Mouse (Mus musculus) forebrain, postnatal 0 days (tissue): ENCODE data around the gene Ddx28. TPM values are rescaled to one million over a fixed set of nuclear protein-coding genes. Genes with fewer than 3 reads are reported as not detected.
"Not testable (repeated sequence)": the region's sequence is repeated elsewhere in the genome, so short reads cannot be mapped to it uniquely, and the experiment has no call there.

Experiments
- ATAC-seq: fragments of 200-750 bp; cut with Nextera tagmentation; 2 replicates; pipeline ENCODE4 v1.8.0; 2017; ENCODE audit warnings: mild to moderate bottlenecking, moderate library complexity
- DNase-seq: peaks from one replicate; pipeline ENCODE4 v3.0.0-alpha.2; 2015
- H3K27ac ChIP-seq: fragments of 300-500 bp; sonication (generic); 2 replicates; pipeline ENCODE4 v1.5.1; 2014; ENCODE audit warnings: low read depth, mild to moderate bottlenecking, antibody characterized with exemption, low read length, moderate library complexity, mixed read lengths
- H3K27me3 ChIP-seq: fragments of 300-500 bp; sonication (generic); 2 replicates; pipeline ENCODE4 v1.6.1; 2014; ENCODE audit warnings: mild to moderate bottlenecking, low read length, mixed read lengths; ENCODE audit not compliant: insufficient read depth
- H3K36me3 ChIP-seq: fragments of 300-500 bp; sonication (generic); 2 replicates; pipeline ENCODE4 v1.6.1; 2014; ENCODE audit warnings: mild to moderate bottlenecking, moderate library complexity; ENCODE audit not compliant: insufficient read depth
- H3K4me1 ChIP-seq: fragments of 300-500 bp; sonication (generic); 2 replicates; pipeline ENCODE4 v1.6.1; 2014; ENCODE audit warnings: antibody characterized with exemption; ENCODE audit not compliant: insufficient read depth
- H3K4me2 ChIP-seq: fragments of 300-500 bp; sonication (generic); 2 replicates; pipeline ENCODE4 v1.6.1; 2014; ENCODE audit warnings: low read depth, mild to moderate bottlenecking, moderate library complexity
- H3K4me3 ChIP-seq: fragments of 300-500 bp; sonication (generic); 2 replicates; pipeline ENCODE4 v1.5.1; 2014; ENCODE audit warnings: low read depth, low read length, mixed read lengths
- H3K9ac ChIP-seq: fragments of 300-500 bp; sonication (generic); 2 replicates; pipeline ENCODE4 v1.6.1; 2014; ENCODE audit warnings: mild to moderate bottlenecking
- H3K9me3 ChIP-seq: fragments of 300-500 bp; sonication (generic); 2 replicates; pipeline ENCODE4 v1.6.1; 2016; ENCODE audit warnings: low read length
- CTCF ChIP-seq: sonication (generic); IDR thresholded peaks from 2 replicates; pipeline ENCODE4 v1.5.1; 2016; ENCODE audit warnings: antibody characterized with exemption, control low read depth, low read depth
- WGBS: fragments of 180-500 bp; shearing (Covaris S2); extraction: QIAGEN DNeasy Blood & Tissue Kit; methylation state at CpG from one replicate; pipeline ENCODE4 v1.1.7; 2014; 5-methylcytosine and 5-hydroxymethylcytosine counted together
- polyA plus RNA-seq: library from polyadenylated mRNA; unstranded; fragments of >200 nt; fragmentation: Nextera tagmentation; extraction: Ambion mirVana; gene quantifications from 2 replicates; pipeline ENCODE4 v1.2.1, GENCODE M21; 2015
- total RNA-seq: library from RNA; depleted of rRNA; stranded (reverse); fragments of >200 nt; gene quantifications from 2 replicates; pipeline ENCODE4 v1.2.3, GENCODE M21; 2014

Gene Ddx28
- total and polyA plus RNA-seq, 2 experiments from 2014 or later, result 23.7 to 33.8 TPM

DNA sequence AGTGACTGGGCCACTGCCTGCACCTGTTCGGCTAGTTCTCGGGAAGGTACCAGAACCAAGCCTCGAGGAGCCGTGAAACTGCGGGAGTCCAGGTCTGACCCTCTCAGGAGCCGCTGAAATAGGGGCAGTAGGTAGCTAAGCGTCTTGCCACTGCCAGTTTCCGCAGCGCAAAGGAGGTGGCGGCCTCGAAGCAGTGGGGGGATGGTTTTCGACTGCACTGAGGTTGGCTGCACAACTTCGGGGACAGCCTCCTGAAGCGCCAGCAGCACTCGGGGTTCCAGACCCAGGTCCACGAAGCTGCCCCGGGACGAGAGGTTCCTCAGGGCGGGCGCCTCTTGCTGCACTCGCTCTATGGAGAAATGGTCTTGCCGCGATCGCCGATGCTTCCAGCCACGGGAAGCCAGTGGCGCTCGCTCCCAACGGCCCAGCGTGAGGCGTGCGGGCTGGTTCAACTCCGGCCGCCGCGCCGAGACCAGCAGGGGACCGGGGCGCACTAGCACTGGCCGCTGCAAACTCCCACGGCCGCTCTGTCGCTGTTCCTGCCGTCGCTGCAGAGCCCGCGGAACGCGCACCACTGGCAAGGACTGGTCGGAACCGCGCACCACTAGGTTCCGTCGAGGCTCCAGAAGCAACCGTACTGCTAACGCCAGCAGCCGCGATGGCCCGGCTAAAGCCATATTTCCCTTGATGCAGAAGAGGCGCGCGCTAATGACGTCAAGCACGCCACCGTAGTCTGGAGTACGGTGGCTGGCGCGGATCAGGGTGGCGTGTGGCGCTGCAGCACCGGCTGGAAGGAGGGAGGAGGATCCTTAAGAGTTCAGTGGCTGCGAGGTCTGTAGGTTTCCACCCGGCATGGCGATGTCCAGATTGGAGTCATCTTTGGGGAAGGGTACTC lies 687 bp downstream of the Ddx28 start:
- no peak; the same call in 1 of the 2 replicates for TF ChIP-seq CTCF
- H3K4me1 ChIP-seq, result peaks cover 11% of the 10 kb centered on the region
- peaks cover 3% of the 10 kb centered on the region for H3K36me3 ChIP-seq
- peak overlapping the region; percentile 92 for H3K4me3 ChIP-seq
- peak; percentile 96 for DNase-seq
- H3K9me3 ChIP-seq, result no peaks in the 10 kb centered on the region
- ATAC-seq, result peak; percentile 99
- H3K27me3 ChIP-seq, result no peaks in the 10 kb centered on the region
- peak overlapping the region; percentile 95 for H3K4me2 ChIP-seq
- 3% methylated on average over 66 of the region's 74 CpGs for WGBS
- H3K9ac ChIP-seq, result peak overlapping the region; percentile 89
- peak overlapping the region; percentile 82 for H3K27ac ChIP-seq

DNA sequence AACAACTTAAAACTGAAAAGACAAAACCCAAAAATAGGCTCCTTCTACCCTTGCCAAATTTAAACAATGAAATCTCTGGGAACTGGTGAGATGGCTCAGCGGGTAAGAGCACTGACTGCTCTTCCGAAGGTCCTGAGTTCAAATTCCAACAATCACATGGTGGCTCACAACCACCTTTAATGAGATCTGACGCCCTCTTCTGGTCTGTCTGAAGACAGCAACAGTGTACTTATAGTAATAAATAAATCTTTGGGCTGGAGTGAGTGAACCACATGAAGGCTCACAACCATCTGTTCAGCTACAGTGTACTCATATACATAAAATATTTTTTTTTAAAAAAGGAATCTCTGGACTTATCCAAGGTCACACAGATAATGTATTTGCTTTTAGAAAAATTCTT lies 3.8 kb downstream of the Ddx28 start:
- H3K27ac ChIP-seq, H3K36me3 ChIP-seq, H3K9me3 ChIP-seq, H3K4me2 ChIP-seq, ATAC-seq, H3K9ac ChIP-seq, DNase-seq, H3K4me3 ChIP-seq, H3K27me3 ChIP-seq: not testable (repeated sequence)
- 69% methylated on average over 3 of the region's 3 CpGs for WGBS
- peaks cover 11% of the 10 kb centered on the region for H3K4me1 ChIP-seq

DNA sequence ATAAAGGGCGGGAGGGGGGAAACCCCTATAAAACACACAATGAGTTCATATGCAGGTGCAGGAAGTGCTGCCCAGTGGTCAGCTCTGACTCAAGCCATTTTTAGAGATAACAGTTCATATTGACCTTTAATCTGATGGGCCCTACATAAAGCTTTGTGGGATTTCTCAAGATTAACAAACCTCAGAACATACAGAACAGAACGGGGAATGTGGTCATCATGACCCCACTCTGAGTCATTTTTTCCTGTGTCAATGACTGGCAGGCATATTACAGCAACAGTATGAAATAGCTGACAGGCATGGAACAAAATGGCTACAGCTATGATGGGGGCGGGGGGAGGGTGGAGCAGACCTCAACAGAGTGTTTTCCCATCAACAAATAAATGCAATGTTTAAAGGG lies 4.5 kb downstream of the Ddx28 start:
- Histone ChIP-seq H3K4me2 (no peak overlapping the region), H3K27ac (no peak overlapping the region), H3K9ac (no peak overlapping the region), H3K9me3 (no peaks in the 10 kb centered on the region), H3K27me3 (no peaks in the 10 kb centered on the region), H3K4me3 (no peak overlapping the region), H3K4me1 (peaks cover 11% of the 10 kb centered on the region), H3K36me3 (no peaks in the 10 kb centered on the region)
- DNase-seq (no peak), ATAC-seq (no peak)
- 78% methylated on average over 3 of the region's 3 CpGs for WGBS
- TF ChIP-seq CTCF, result no peak

DNA sequence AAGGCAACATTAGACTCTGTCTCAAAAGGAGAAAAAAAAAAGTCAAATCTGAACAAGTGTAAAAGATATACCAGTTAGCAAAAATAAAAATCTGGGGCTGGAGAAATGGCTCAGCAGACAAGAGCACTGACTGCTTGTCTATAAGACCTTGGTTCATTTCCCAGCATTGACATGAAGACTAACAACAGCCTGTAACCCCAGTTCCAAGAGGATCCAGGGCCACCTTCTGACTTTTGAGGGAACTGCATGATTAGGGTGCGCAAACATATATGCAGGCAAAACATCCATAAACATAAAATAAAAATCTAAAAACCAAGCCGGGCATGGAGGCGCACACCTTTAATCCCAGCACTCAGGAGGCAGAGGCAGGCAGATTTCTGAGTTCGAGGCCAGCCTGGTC lies 5.3 kb downstream of the Ddx28 start:
- Histone ChIP-seq H3K4me1 (peaks cover 11% of the 10 kb centered on the region), H3K27me3 (no peaks in the 10 kb centered on the region), H3K4me3 (no peak overlapping the region), H3K9me3 (no peaks in the 10 kb centered on the region), H3K9ac (no peak overlapping the region), H3K36me3 (no peaks in the 10 kb centered on the region), H3K4me2 (no peak overlapping the region), H3K27ac (no peak overlapping the region)
- ATAC-seq (no peak), DNase-seq (no peak)
- WGBS, result 84% methylated on average over 4 of the region's 4 CpGs
- TF ChIP-seq CTCF, result peak; percentile 16; the same call in 1 of the 2 replicates

DNA sequence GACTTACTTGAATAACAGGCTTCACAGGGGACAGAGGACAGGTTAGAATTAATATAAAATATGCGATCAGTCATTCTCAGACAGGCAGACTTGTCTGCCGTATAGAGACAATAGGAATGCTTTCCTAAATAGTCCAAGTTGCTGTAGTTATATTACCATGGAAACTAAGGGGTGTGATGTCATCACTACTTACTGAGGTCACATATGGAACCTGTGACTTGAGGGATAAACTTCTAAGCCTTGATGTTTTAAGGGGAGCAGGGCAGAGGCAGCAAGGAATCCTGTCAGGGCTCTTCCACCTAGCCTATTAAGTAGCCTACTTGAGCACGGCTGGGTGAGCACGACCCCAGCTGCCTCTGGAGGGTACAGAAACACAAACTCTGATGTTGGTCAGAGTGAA lies 5.8 kb downstream of the Ddx28 start, which contains the start of gene Dpep2nb:
Gene Dpep2nb (minus strand): TSS at position 101 of the 400 bp plus-strand sequence.
- Histone ChIP-seq H3K27me3 (no peaks in the 10 kb centered on the region), H3K4me3 (no peak within 1 kb of the TSS), H3K4me2 (no peak within 1 kb of the TSS), H3K36me3 (no peaks in the 10 kb centered on the region), H3K9me3 (no peaks in the 10 kb centered on the region), H3K4me1 (peaks cover 11% of the 10 kb centered on the region), H3K27ac (no peak within 1 kb of the TSS), H3K9ac (no peak within 1 kb of the TSS)
- DNase-seq (no peak), ATAC-seq (no peak)
- no peak for TF ChIP-seq CTCF
- whole genome bisulfite sequencing, result 74% methylated on average over 4 of the region's 4 CpGs

DNA sequence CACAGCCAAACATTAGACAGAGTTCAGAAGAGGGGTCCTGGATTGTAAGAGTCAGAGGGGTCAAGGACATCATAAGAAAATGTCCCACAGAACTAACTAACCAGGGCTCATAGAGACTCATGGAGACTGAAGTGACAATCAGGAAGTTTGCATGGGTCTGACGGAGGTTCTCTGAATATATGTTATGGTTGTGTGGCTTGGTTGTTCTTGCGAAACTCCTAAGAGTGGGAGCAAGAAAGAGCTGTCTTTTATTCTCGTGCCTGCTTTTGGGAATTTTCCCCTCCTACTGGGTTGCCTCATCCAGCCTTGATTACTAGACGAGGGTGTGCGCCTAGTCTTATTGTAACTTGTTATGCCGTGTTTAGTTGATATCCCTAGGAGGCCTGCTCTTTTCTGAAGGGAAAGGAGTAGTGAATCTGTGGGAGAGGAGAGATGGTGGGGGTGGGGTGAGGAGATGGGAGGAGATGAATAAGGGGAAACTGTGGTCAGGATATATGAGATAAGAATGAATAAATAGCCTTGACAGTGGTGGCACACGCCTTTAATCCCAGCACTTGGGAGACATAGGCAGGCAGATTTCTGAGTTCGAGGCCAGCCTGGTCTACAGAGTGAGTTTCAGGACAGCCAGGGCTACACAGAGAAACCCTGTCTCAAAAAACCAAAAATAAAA lies 7.0 kb downstream of the Ddx28 start:
- H3K4me2 ChIP-seq, result no peak overlapping the region
- no peaks in the 10 kb centered on the region for H3K36me3 ChIP-seq
- no peak overlapping the region for H3K27ac ChIP-seq
- ATAC-seq (no peak), DNase-seq (no peak)
- no peaks in the 10 kb centered on the region for H3K27me3 ChIP-seq
- H3K4me3 ChIP-seq, result no peak overlapping the region
- TF ChIP-seq CTCF, result no peak
- no peak overlapping the region for H3K9ac ChIP-seq
- 0 out of 2 replicates have a peak, but pooled peaks cover under 1% of the 10 kb centered on the region for H3K4me1 ChIP-seq
- H3K9me3 ChIP-seq, result no peaks in the 10 kb centered on the region
- 76% methylated on average over 8 of the region's 8 CpGs for WGBS

DNA sequence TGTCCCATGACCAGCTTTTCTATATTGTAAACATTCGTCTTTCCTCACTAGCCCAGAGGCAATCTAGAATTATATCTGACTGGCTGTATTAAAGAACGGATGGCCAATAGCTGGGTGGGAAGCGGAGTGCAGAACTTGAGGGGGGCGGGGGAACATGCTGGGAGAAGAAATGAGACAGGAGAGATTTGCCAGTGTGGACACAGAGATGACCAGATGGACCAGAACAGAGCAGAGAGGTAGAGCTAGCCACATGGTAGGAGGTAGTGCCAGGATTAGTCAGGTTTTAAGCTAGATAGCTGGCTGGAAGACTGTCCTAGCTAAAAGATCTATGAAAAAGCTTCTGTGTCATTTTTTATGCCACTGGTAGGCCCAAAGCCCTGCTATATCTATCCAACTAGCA lies 9.8 kb downstream of the Ddx28 start:
- DNase-seq (no peak), ATAC-seq (no peak)
- TF ChIP-seq CTCF, result no peak
- Histone ChIP-seq H3K27ac (no peak overlapping the region), H3K9ac (no peak overlapping the region), H3K27me3 (no peaks in the 10 kb centered on the region), H3K4me2 (no peak overlapping the region), H3K4me1 (no peaks in the 10 kb centered on the region), H3K4me3 (no peak overlapping the region), H3K9me3 (no peaks in the 10 kb centered on the region), H3K36me3 (no peaks in the 10 kb centered on the region)
- WGBS, result 78% methylated on average over 4 of the region's 4 CpGs
